Mouse (Mus musculus): ENCODE data around the gene Frmd8.
A peak's percentile ranks its signal among the peaks of the same experiment; 100 is the strongest.
"Not testable (repeated sequence)": the region's sequence is repeated elsewhere in the genome, so short reads cannot be mapped to it uniquely, and the experiment has no call there.

The Frmd8 gene

GRCm38 (mm10) chr19:5883935-5884334, 8.9 kb upstream of the Frmd8 start:
- DNase-seq: no peak

- not testable (repeated sequence) for DNase-seq
Measured at GRCm38 (mm10) chr19:5882079-5882478, 7.0 kb upstream of the Frmd8 start.

DNA sequence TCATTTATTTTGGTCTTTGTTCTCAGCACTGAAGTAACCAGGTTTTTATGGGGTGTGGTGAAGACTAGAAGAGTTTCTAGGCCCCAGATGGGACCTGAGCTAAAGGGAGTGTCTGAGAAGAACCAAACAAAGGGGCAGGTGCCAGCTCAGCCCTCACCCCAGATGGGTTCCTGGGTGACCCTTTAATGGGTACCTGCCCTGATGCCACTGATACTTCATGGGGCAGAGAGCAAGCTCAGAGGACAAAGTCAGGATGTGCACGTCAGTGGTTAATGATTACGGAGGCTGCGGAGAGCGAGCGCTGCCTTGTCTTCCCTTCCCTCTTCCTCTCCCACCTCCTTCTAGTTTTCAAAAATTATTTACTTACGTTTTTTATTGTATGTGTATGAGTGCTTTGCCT, 6.1 kb upstream of the Frmd8 start:
- no peak for DNase-seq

- DNase-seq: no peak
Measured at GRCm38 (mm10) chr19:5879735-5880134, 4.7 kb upstream of the Frmd8 start.

DNA sequence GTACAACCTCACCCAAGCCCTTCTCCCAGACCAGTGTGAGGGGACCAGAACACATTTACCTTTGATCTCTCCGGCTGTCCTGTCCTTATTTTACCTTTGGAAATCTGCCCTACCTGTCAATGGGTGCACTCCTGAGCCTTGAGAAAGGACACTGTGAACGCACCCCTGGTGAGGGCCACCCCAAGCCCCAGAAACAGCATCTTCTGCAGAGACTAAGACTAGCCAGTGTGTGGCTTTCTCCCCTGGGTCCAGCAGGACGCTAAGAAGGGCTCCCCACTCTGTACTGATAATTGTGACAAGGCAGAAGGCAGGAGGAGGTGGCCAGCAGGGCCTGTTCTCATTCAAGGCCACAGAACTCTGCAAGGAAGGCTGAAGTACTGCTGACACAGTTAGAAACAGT, 3.8 kb upstream of the Frmd8 start:
- no peak for DNase-seq

DNA sequence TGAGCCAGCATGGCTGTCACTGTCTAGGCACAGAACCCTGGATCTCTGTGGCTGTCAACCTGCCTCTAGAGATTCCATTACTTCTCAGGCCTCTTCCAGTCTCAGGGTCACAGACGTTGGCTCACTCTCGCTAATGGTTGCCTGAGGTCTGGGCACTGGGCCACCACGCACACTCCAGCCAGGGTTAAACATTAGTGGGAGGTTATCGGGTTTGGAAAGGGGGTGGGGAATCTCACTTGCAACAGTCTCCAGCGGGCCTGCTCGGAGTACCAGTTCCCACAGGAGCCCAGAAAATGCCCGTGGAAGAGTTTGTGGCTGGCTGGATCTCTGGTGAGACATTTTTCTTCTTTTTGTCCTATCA, 3.3 kb upstream of the Frmd8 start:
- DNase-seq: no peak

- DNase-seq: peak; percentile 66 to 71
Measured at GRCm38 (mm10) chr19:5877618-5878361, 2.7 kb upstream of the Frmd8 start, which contains the start of gene Slc25a45. TSS of gene Slc25a45 (plus strand) at chr19:5877808.

GRCm38 (mm10) chr19:5874391-5874968, 594 bp downstream of the Frmd8 start:
- no peak for DNase-seq

DNA sequence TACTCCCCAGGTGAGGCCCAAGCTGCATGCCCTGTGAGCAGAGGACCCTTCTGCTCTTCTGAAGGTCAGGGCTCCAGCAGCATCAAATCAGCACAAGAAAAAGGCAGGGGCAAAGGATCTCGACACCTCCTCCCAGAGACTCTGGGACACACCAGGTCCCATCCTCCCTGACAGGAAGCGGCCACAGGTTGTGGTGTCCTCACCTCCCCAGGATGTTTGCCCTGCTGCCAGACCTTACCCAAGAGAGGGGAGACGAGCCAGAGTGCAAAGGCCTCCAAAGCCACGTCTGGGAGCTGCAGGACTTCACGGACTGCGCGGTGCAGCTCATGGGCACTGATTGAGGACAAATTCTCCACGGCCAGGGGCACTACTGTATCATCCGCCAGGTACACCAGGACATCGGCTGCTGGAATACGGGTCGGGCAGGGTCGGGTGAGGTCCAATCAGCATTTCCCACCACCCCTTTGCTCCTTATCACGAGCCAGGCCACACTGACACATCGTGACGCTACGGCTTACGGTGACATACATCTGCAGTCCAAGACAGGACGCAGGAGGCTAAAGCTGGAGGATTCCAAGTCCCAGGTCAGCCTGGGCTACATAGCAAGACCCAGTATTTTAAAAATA, 2.0 kb downstream of the Frmd8 start:
- DNase-seq: peak in 1 of 2 experiments; percentile 42

DNA sequence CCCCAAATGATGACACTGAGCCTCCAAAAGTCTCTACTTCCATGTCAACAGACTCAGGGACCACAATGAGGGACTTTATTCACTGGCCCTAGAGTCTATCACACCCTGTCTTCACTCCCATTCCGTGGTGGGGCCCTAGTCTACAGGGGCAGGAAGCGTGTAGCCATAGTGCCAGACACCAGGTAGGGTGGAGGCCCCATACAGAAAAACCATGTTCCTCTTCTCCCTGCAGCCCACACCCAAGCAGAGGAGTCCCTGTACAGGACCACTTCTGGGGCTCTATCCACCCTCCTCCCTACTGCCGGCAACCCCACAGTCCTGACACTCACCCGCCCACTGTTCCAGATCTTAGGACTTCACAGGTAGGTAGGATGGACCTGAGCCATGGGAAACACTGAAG, 2.5 kb downstream of the Frmd8 start:
- no peak for DNase-seq

- DNase-seq: no peak
Measured at GRCm38 (mm10) chr19:5871683-5872082, 3.4 kb downstream of the Frmd8 start.

- peak; percentile 69 to 76 for DNase-seq
Measured at GRCm38 (mm10) chr19:5871273-5871672, 3.8 kb downstream of the Frmd8 start.

DNA sequence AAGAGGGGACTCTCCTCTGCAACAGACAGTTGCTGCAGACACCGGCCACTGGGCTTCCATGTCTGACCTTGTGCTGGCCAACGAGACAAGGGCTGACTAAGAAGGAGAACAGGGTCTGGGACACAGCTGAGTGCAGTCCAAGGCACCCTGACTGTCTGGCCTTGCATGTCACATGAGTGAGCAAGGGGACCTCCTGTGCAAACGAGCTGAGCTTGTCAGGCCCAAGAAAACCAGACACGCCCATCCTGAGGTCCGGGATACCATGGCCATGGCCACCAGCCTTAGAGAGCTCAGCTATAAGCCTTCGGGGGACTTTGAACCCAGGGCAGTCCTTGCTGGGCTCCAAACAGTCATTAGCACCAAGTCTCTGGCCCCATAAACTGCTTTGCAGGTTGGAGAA, 7.0 kb downstream of the Frmd8 start:
- no peak for DNase-seq

- DNase-seq: no peak
Measured at GRCm38 (mm10) chr19:5864710-5865398, 10.2 kb downstream of the Frmd8 start.

GRCm38 (mm10) chr19:5863776-5864175, 11.3 kb downstream of the Frmd8 start:
- DNase-seq: no peak

DNA sequence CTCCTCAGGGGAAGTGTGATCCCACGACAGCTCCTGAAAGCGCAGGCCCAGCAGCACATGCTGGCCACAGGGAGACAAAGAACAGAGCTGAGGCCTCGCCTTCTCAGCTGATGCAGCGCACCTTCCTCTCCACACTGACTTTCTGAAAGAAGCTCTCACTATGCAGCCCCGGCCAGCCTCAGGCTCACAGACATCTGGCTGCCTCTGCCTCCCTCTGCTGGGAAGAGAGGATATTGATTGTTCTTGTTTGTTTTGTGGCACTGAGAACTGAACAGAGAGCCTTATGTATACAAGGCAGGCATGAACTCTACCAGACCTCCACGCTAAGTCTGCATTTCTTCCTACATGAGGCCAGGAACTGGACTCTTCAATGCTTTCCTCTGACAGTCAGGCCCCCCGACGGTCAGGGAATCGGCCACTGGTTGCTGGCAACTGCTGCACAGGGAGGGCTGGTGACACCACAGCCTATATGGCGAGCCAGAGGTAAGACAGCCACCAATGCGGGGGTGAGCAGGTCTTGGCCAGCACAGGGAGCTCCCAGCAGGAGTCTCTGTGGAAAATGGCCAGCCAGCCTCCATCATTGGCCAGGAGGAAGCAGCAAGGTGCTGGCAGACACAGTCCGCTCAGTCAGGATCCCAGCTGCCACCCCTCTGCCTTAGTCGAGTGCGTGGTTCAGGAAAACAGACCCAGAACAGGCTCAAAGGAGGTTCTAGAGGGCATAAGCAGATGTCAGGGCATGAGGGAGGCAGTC, 12.6 kb downstream of the Frmd8 start:
- DNase-seq: no peak

DNA sequence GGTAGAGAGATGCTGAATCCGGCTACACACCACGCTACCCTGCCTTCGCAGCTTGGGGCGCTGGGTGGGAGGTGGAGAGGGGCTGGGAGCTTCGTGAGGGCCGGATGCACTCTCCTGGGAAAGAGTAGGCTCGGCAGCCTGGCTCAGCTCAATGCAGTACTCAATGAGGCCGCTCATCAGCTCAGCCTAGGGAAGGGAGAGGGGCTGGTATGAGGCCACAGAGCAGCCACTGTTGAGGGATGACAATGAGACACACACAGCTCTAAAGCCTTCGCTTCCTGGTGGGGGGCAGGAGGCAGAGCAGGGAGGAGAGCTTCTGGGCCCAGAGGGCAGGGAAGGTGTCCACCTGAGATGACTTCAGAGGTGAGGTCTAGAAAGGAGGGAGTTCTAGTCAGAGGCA, 18.5 kb downstream of the Frmd8 start:
- no peak for DNase-seq

GRCm38 (mm10) chr19:5852035-5852722, 22.9 kb downstream of the Frmd8 start:
- DNase-seq: no peak

- DNase-seq: no peak
Measured at GRCm38 (mm10) chr19:5851481-5851971, 23.5 kb downstream of the Frmd8 start.

GRCm38 (mm10) chr19:5850860-5851259, 24.2 kb downstream of the Frmd8 start:
- DNase-seq: no peak

GRCm38 (mm10) chr19:5849843-5850527, 25.1 kb downstream of the Frmd8 start:
- DNase-seq: peak; percentile 76 to 84

Data from thymus, adult 18-20 months (tissue).